Mouse (Mus musculus): Measurements from ENCODE around the gene Olfr612. TPM values are rescaled to one million over a fixed set of nuclear protein-coding genes. Genes with fewer than 3 reads are reported as not detected.
"Not testable (repeated sequence)": the region's sequence is repeated elsewhere in the genome, so short reads cannot be mapped to it uniquely, and the experiment has no call there.

Olfr612 gene
- polyA plus RNA-seq (2016; fragmentation: Nextera tagmentation; extraction: Ambion mirVana): not detected in 2 replicates

DNA sequence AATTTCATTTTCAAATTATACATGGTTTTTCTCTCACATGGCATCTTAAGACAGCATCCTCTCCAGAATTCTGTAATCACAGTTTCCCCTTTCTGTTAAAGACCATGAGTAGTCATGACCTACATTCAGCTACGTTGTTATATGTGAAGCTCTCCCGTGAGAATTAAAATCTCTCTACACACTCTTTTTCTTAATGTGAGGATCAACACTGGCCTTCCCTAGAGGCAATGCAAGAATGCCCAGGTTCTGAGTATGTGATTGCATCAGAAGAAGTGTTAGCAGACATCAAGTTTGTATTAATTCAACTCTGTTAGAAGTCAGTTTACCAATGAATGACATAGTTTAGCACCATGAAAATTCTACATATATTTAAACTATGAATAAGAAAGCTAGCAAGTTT is at the start of gene Olfr612:
Gene Olfr612 (minus strand): TSS at position 101 of the 400 bp plus-strand sequence.
- 58% methylated on average over 2 of the region's 2 CpGs for WGBS (ENCODE audit: insufficient replicate concordance)
- H3K27me3 ChIP-seq (replicated peaks); H3K9ac ChIP-seq; H3K27ac ChIP-seq; H3K4me1 ChIP-seq; H3K4me2 ChIP-seq; H3K4me3 ChIP-seq; H3K36me3 ChIP-seq; H3K9me3 ChIP-seq (replicated peaks); ATAC-seq: not testable (repeated sequence)

DNA sequence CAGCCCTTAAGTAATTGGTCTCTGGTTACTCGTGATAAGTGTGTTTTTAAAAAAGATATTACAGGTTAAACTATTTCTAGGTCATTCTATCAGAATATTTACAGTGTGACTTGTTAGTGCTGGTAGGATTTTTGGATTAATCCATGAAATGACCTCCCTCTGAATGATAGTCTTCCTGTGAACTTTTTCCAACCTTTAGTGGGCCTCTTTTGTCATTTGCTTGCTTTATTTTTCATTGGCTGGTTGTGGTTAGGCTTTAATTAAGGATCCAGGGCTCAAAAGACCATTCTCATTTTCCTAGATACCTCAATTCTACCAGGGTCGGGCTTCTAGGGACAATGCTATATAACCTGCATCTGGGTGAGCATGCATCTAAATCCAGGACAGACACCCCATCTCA is 47.3 kb upstream of the Olfr612 start, which contains the start of gene Olfr618:
Gene Olfr618 (plus strand): TSS at position 301 of the 400 bp plus-strand sequence.
- Histone ChIP-seq H3K4me1 (no peaks in the 10 kb centered on the region), H3K27ac (no peak within 1 kb of the TSS), H3K9ac (no peak within 1 kb of the TSS), H3K4me2 (no peak within 1 kb of the TSS), H3K4me3 (no peak within 1 kb of the TSS), H3K27me3 (replicated peaks) (no peaks in the 10 kb centered on the region), H3K36me3 (no peaks in the 10 kb centered on the region), H3K9me3 (replicated peaks) (no peaks in the 10 kb centered on the region)
- ATAC-seq: no peak
- 41% methylated on average over 2 of the region's 2 CpGs for WGBS (ENCODE audit: insufficient replicate concordance)

DNA sequence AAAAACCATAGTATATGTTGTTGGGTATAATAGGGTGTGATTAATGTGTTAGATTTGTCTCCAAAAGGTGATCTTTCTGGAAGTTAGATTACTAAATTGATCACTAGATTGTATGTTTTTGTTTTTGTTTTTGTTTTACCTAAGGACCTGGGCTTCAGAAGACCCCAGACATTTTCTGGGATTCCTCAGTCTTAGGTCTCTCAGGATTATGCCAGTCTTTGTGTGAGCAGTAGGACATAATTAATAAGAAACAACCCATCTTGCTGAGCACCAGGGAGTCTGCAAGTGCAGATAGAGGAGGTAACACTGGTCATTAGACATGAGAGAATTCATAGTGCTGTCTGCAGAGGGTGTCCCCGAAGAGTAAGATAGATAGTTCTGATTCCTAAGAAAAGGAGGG is 30.2 kb upstream of the Olfr612 start, which contains the start of gene Olfr617:
Gene Olfr617 (plus strand): TSS at position 301 of the 400 bp plus-strand sequence.
- H3K36me3 ChIP-seq: no peaks in the 10 kb centered on the region
- H3K4me2 ChIP-seq: no peak within 1 kb of the TSS
- no peak within 1 kb of the TSS for H3K27ac ChIP-seq
- WGBS (ENCODE audit: insufficient replicate concordance): 54% methylated on average over 1 of the region's 1 CpGs
- no peaks in the 10 kb centered on the region for H3K27me3 ChIP-seq (replicated peaks)
- H3K9me3 ChIP-seq (replicated peaks): no peaks in the 10 kb centered on the region
- no peak within 1 kb of the TSS for H3K4me3 ChIP-seq
- H3K9ac ChIP-seq: no peak within 1 kb of the TSS
- ATAC-seq: no peak
- H3K4me1 ChIP-seq: no peaks in the 10 kb centered on the region

DNA sequence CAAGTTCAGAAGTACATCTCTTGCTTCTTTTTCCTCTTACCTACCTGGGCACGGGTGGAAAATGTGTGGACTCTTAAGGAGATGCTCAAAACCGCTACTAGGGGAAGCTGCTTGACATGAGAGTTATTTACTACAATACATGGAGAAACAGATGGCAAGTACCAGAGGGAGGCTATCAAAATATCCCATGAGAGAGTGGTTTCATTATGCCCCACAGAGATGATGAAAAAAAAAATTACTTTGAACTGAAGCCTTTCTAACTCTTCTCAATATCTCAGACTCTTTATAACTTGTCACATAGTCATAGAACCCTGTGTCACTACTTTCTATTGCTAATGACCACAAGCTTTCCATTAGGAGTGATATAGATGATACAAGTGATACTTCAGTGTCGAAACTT is 26.5 kb upstream of the Olfr612 start, which contains the start of gene Olfr616:
Gene Olfr616 (minus strand): TSS at position 101 of the 400 bp plus-strand sequence.
- no peak within 1 kb of the TSS for H3K4me3 ChIP-seq
- H3K4me2 ChIP-seq: no peak within 1 kb of the TSS
- no peaks in the 10 kb centered on the region for H3K4me1 ChIP-seq
- H3K27ac ChIP-seq: no peak within 1 kb of the TSS
- H3K36me3 ChIP-seq: no peaks in the 10 kb centered on the region
- 62% methylated on average over 3 of the region's 3 CpGs for WGBS (ENCODE audit: insufficient replicate concordance)
- H3K27me3 ChIP-seq (replicated peaks): no peaks in the 10 kb centered on the region
- H3K9me3 ChIP-seq (replicated peaks): no peaks in the 10 kb centered on the region
- no peak for ATAC-seq
- no peak within 1 kb of the TSS for H3K9ac ChIP-seq

DNA sequence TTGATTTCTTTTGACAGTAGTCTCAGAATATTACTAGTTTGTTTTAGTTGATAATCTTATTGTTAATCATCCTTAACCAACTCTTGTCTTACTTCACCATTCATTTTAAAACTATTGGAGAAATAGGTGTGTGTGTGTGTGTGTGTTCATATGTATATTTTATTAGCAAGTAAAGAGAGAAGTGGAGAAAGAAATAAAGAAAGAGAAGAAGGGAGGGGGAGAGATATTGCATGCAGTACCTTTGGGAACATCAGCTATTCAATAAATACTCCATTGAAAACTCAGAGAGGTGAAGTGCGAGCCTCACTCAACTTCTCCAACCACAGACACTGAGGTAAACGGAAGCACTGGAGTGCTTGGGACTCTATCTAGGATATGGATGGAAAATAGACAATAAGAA is 13.3 kb upstream of the Olfr612 start, which contains the start of gene Olfr615:
Gene Olfr615 (plus strand): TSS at position 301 of the 400 bp plus-strand sequence.
- H3K27ac ChIP-seq: no peak within 1 kb of the TSS
- 41% methylated on average over 2 of the region's 2 CpGs for WGBS (ENCODE audit: insufficient replicate concordance)
- ATAC-seq: no peak
- no peak within 1 kb of the TSS for H3K4me2 ChIP-seq
- no peaks in the 10 kb centered on the region for H3K9me3 ChIP-seq (replicated peaks)
- no peak within 1 kb of the TSS for H3K4me3 ChIP-seq
- H3K9ac ChIP-seq: no peak within 1 kb of the TSS
- H3K4me1 ChIP-seq: no peaks in the 10 kb centered on the region
- no peaks in the 10 kb centered on the region for H3K27me3 ChIP-seq (replicated peaks)
- H3K36me3 ChIP-seq: no peaks in the 10 kb centered on the region

DNA sequence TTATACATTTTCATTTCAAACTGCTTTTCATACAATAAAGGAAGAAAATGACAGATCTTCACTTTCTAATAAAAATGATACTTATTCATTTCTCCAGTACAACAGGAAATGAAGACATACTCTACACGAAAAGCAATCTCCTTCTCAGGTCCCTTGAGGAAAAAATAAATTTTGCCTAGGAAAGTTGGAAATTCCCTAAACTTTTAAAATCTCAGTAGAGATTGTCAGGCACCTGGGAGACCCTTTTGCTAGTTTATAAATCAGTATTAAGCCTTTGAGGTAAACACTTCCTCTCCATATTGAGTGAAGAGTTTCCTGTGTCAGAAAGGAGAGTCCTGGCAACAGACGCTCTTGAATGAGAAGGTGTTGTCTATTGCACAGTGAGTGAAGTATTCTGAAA is 5.3 kb upstream of the Olfr612 start, which contains the start of gene Olfr613:
Gene Olfr613 (plus strand): TSS at position 301 of the 400 bp plus-strand sequence.
- no peak within 1 kb of the TSS for H3K27ac ChIP-seq
- no peaks in the 10 kb centered on the region for H3K36me3 ChIP-seq
- H3K4me2 ChIP-seq: no peak within 1 kb of the TSS
- H3K4me3 ChIP-seq: no peak within 1 kb of the TSS
- H3K9ac ChIP-seq: no peak within 1 kb of the TSS
- 55% methylated on average over 2 of the region's 2 CpGs for WGBS (ENCODE audit: insufficient replicate concordance)
- ATAC-seq: no peak
- H3K9me3 ChIP-seq (replicated peaks): no peaks in the 10 kb centered on the region
- no peaks in the 10 kb centered on the region for H3K27me3 ChIP-seq (replicated peaks)
- no peaks in the 10 kb centered on the region for H3K4me1 ChIP-seq

DNA sequence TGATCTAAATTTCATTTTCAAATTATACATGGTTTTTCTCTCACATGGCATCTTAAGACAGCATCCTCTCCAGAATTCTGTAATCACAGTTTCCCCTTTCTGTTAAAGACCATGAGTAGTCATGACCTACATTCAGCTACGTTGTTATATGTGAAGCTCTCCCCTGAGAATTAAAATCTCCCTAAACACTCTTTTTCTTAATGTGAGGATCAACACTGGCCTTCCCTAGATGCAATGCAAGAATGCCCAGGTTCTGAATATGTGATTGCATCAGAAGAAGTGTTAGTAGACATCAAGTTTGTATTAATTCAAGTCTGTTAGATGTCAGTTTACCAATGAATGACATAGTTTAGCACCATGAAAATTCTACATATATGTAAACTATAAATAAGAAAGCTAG is 21.8 kb downstream of the Olfr612 start, which contains the start of gene Olfr611:
Gene Olfr611 (minus strand): TSS at position 101 of the 400 bp plus-strand sequence.
- ATAC-seq; H3K36me3 ChIP-seq; H3K9ac ChIP-seq; H3K4me2 ChIP-seq; H3K4me1 ChIP-seq; H3K4me3 ChIP-seq; H3K9me3 ChIP-seq (replicated peaks); H3K27me3 ChIP-seq (replicated peaks); H3K27ac ChIP-seq: not testable (repeated sequence)
- WGBS (ENCODE audit: insufficient replicate concordance): 37% methylated on average over 1 of the region's 1 CpGs

DNA sequence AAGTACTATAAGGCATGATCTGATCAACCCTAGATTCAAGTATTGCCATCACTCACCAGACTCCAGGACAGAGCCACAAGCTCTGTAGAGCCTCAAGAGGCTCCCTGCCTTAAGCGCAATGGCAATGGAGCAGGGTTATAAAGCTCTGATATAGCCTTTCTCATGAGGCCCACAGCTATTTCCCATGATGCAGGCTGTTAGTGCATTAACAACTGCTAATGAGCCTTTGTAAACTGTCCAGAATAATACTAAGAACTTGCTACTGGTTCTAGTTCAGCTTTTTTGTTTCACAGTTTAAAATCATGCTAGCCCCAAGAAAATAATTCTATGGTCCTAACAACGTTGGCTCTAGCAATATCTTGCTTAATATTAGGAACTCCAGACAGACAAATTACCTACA is 30.5 kb downstream of the Olfr612 start, which contains the start of gene Olfr610:
Gene Olfr610 (minus strand): TSS at position 101 of the 400 bp plus-strand sequence.
- Histone ChIP-seq H3K4me1 (no peaks in the 10 kb centered on the region), H3K9me3 (replicated peaks) (no peaks in the 10 kb centered on the region), H3K27me3 (replicated peaks) (no peaks in the 10 kb centered on the region), H3K9ac (no peak within 1 kb of the TSS), H3K4me3 (no peak within 1 kb of the TSS), H3K27ac (no peak within 1 kb of the TSS), H3K36me3 (no peaks in the 10 kb centered on the region), H3K4me2 (no peak within 1 kb of the TSS)
- 54% methylated on average over 2 of the region's 2 CpGs for WGBS (ENCODE audit: insufficient replicate concordance)
- ATAC-seq: no peak

DNA sequence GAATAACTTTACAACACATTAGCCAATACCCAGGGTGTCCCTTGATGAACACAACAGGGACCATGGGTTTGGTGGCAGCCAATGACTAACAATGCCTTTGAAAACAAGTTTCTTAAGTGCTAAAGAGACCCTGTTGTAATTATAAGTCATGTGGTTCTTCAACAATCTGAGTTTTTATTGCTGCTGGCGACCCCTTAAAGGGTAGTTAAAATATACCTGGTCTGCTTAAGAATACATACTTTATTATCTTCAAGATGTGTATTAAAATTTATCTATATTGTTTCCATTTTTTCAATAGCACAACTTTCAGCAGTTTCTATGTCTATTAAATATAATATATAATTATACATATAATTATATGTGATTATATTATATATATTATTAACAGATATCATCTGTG is 44.6 kb downstream of the Olfr612 start, which contains the start of gene Olfr609:
Gene Olfr609 (minus strand): TSS at position 101 of the 400 bp plus-strand sequence.
- Histone ChIP-seq H3K27me3 (replicated peaks) (no peaks in the 10 kb centered on the region), H3K4me3 (no peak within 1 kb of the TSS), H3K4me1 (no peaks in the 10 kb centered on the region), H3K9me3 (replicated peaks) (no peaks in the 10 kb centered on the region), H3K4me2 (no peak within 1 kb of the TSS), H3K27ac (no peak within 1 kb of the TSS), H3K36me3 (no peaks in the 10 kb centered on the region), H3K9ac (no peak within 1 kb of the TSS)
- no peak for ATAC-seq
- WGBS (ENCODE audit: insufficient replicate concordance): 56% methylated on average over 1 of the region's 1 CpGs

Small RNAs within 50 kb of the gene (microRNA-seq; reads per million reads assigned to microRNA genes)
- gene Gm26506: not detected

Other genes starting within 250 kb of the Olfr612 start
- not detected in 2 replicates for gene Olfr596, start 237.1 kb downstream of the Olfr612 start, polyA plus RNA-seq (2016; fragmentation: Nextera tagmentation; extraction: Ambion mirVana)
- not detected in 2 replicates for gene Olfr597, start 226.4 kb downstream of the Olfr612 start, polyA plus RNA-seq (2016; fragmentation: Nextera tagmentation; extraction: Ambion mirVana)
- gene Olfr598, start 219.1 kb downstream of the Olfr612 start, polyA plus RNA-seq (2016; fragmentation: Nextera tagmentation; extraction: Ambion mirVana): not detected in 2 replicates
- not detected in 2 replicates for gene Olfr599, start 206.8 kb downstream of the Olfr612 start, polyA plus RNA-seq (2016; fragmentation: Nextera tagmentation; extraction: Ambion mirVana)
- not detected in 2 replicates for gene Olfr600, start 193.0 kb downstream of the Olfr612 start, polyA plus RNA-seq (2016; fragmentation: Nextera tagmentation; extraction: Ambion mirVana)
- gene Olfr601, start 180.1 kb downstream of the Olfr612 start, polyA plus RNA-seq (2016; fragmentation: Nextera tagmentation; extraction: Ambion mirVana): not detected in 2 replicates
- not detected in 2 replicates for gene Olfr603, start 156.5 kb downstream of the Olfr612 start, polyA plus RNA-seq (2016; fragmentation: Nextera tagmentation; extraction: Ambion mirVana)
- gene Usp17lc, start 127.6 kb downstream of the Olfr612 start, polyA plus RNA-seq (2016; fragmentation: Nextera tagmentation; extraction: Ambion mirVana): not detected in 2 replicates
- not detected in 2 replicates for gene Olfr605, start 97.3 kb downstream of the Olfr612 start, polyA plus RNA-seq (2016; fragmentation: Nextera tagmentation; extraction: Ambion mirVana)
- gene Olfr606, start 93.7 kb downstream of the Olfr612 start, polyA plus RNA-seq (2016; fragmentation: Nextera tagmentation; extraction: Ambion mirVana): not detected in 2 replicates
- not detected in 2 replicates for gene Olfr607, start 78.6 kb downstream of the Olfr612 start, polyA plus RNA-seq (2016; fragmentation: Nextera tagmentation; extraction: Ambion mirVana)
- not detected in 2 replicates for gene Olfr608, start 72.8 kb downstream of the Olfr612 start, polyA plus RNA-seq (2016; fragmentation: Nextera tagmentation; extraction: Ambion mirVana)
- gene Olfr609, start 44.7 kb downstream of the Olfr612 start, polyA plus RNA-seq (2016; fragmentation: Nextera tagmentation; extraction: Ambion mirVana): not detected in 2 replicates
- not detected in 2 replicates for gene Olfr610, start 30.6 kb downstream of the Olfr612 start, polyA plus RNA-seq (2016; fragmentation: Nextera tagmentation; extraction: Ambion mirVana)
- gene Olfr611, start 21.9 kb downstream of the Olfr612 start, polyA plus RNA-seq (2016; fragmentation: Nextera tagmentation; extraction: Ambion mirVana): not detected in 2 replicates
- not detected in 2 replicates for gene Olfr613, start 5.4 kb upstream of the Olfr612 start, polyA plus RNA-seq (2016; fragmentation: Nextera tagmentation; extraction: Ambion mirVana)
- not detected in 2 replicates for gene Olfr615, start 13.4 kb upstream of the Olfr612 start, polyA plus RNA-seq (2016; fragmentation: Nextera tagmentation; extraction: Ambion mirVana)
- gene Olfr616, start 26.4 kb upstream of the Olfr612 start, polyA plus RNA-seq (2016; fragmentation: Nextera tagmentation; extraction: Ambion mirVana): not detected in 2 replicates
- not detected in 2 replicates for gene Olfr617, start 30.3 kb upstream of the Olfr612 start, polyA plus RNA-seq (2016; fragmentation: Nextera tagmentation; extraction: Ambion mirVana)
- not detected in 2 replicates for gene Olfr618, start 47.4 kb upstream of the Olfr612 start, polyA plus RNA-seq (2016; fragmentation: Nextera tagmentation; extraction: Ambion mirVana)
- gene Olfr619, start 57.9 kb upstream of the Olfr612 start, polyA plus RNA-seq (2016; fragmentation: Nextera tagmentation; extraction: Ambion mirVana): not detected in 2 replicates
- gene Olfr620, start 69.8 kb upstream of the Olfr612 start, polyA plus RNA-seq (2016; fragmentation: Nextera tagmentation; extraction: Ambion mirVana): not detected in 2 replicates
- not detected in 2 replicates for gene Olfr622, start 100.0 kb upstream of the Olfr612 start, polyA plus RNA-seq (2016; fragmentation: Nextera tagmentation; extraction: Ambion mirVana)
- not detected in 2 replicates for gene Olfr623, start 121.0 kb upstream of the Olfr612 start, polyA plus RNA-seq (2016; fragmentation: Nextera tagmentation; extraction: Ambion mirVana)
- gene Olfr624, start 128.5 kb upstream of the Olfr612 start, polyA plus RNA-seq (2016; fragmentation: Nextera tagmentation; extraction: Ambion mirVana): not detected in 2 replicates
- gene Olfr625-ps1, start 140.0 kb upstream of the Olfr612 start, polyA plus RNA-seq (2016; fragmentation: Nextera tagmentation; extraction: Ambion mirVana): not detected in 2 replicates
- gene Olfr243, start 172.0 kb upstream of the Olfr612 start, polyA plus RNA-seq (2016; fragmentation: Nextera tagmentation; extraction: Ambion mirVana): not detected in 2 replicates
- gene Olfr628, start 187.7 kb upstream of the Olfr612 start, polyA plus RNA-seq (2016; fragmentation: Nextera tagmentation; extraction: Ambion mirVana): not detected in 2 replicates
- gene Olfr629, start 202.2 kb upstream of the Olfr612 start, polyA plus RNA-seq (2016; fragmentation: Nextera tagmentation; extraction: Ambion mirVana): 0.05 TPM in 1 of 2 replicates, not detected in the other
- not detected in 2 replicates for gene Olfr630, start 214.6 kb upstream of the Olfr612 start, polyA plus RNA-seq (2016; fragmentation: Nextera tagmentation; extraction: Ambion mirVana)
- not detected in 2 replicates for gene Olfr69, start 228.9 kb upstream of the Olfr612 start, polyA plus RNA-seq (2016; fragmentation: Nextera tagmentation; extraction: Ambion mirVana)
- gene Olfr68, start 237.0 kb upstream of the Olfr612 start, polyA plus RNA-seq (2016; fragmentation: Nextera tagmentation; extraction: Ambion mirVana): not detected in 2 replicates
- gene Olfr67, start 249.1 kb upstream of the Olfr612 start, polyA plus RNA-seq (2016; fragmentation: Nextera tagmentation; extraction: Ambion mirVana): not detected in 2 replicates